Mouse (Mus musculus): ENCODE results near the gene Skap2. TPM values are rescaled to one million over a fixed set of nuclear protein-coding genes. Genes with fewer than 3 reads are reported as not detected.

The Skap2 gene
- polyA plus RNA-seq, 1 experiment from 2014 or later = 22.4 TPM

GRCm38 (mm10) chr6:51882880-51883274 lies 129.5 kb downstream of the Skap2 start:
- H3K4me3 ChIP-seq (replicated peaks) = no peak overlapping the region
- no peak overlapping the region for H3K9ac ChIP-seq
- H3K9me3 ChIP-seq (replicated peaks) = no peaks in the 10 kb centered on the region
- H3K36me3 ChIP-seq = no peaks in the 10 kb centered on the region
- H3K4me2 ChIP-seq = no peak overlapping the region
- DNase-seq = no peak
- no peak for ATAC-seq (ENCODE audit: low read depth)
- 69% methylated on average over 5 of the region's 5 CpGs for whole genome bisulfite sequencing (ENCODE audit: insufficient replicate concordance)
- H3K27ac ChIP-seq = no peak overlapping the region
- no peaks in the 10 kb centered on the region for H3K27me3 ChIP-seq
- peaks cover 38% of the 10 kb centered on the region for H3K4me1 ChIP-seq (replicated peaks)

GRCm38 (mm10) chr6:51882266-51882879 lies 130.0 kb downstream of the Skap2 start:
- no peak for DNase-seq
- H3K4me3 ChIP-seq (replicated peaks) = no peak overlapping the region
- no peak overlapping the region for H3K4me2 ChIP-seq
- no peak overlapping the region for H3K27ac ChIP-seq
- no peaks in the 10 kb centered on the region for H3K36me3 ChIP-seq
- H3K4me1 ChIP-seq (replicated peaks) = peaks cover 40% of the 10 kb centered on the region
- no peaks in the 10 kb centered on the region for H3K27me3 ChIP-seq
- no peak for ATAC-seq (ENCODE audit: low read depth)
- no peak overlapping the region for H3K9ac ChIP-seq
- WGBS (ENCODE audit: insufficient replicate concordance) = 63% methylated on average over 17 of the region's 17 CpGs
- no peaks in the 10 kb centered on the region for H3K9me3 ChIP-seq (replicated peaks)

- no peak overlapping the region for H3K4me3 ChIP-seq (replicated peaks)
- 29% methylated on average over 13 of the region's 13 CpGs for WGBS (ENCODE audit: insufficient replicate concordance)
- H3K9ac ChIP-seq = no peak overlapping the region
- H3K27ac ChIP-seq = peak overlapping the region; percentile 60
- peak overlapping the region; percentile 44 for H3K4me2 ChIP-seq
- H3K27me3 ChIP-seq = no peaks in the 10 kb centered on the region
- no peaks in the 10 kb centered on the region for H3K9me3 ChIP-seq (replicated peaks)
- no peak for DNase-seq
- ATAC-seq (ENCODE audit: low read depth) = peak; percentile 63
- H3K36me3 ChIP-seq = no peaks in the 10 kb centered on the region
- peaks cover 50% of the 10 kb centered on the region for H3K4me1 ChIP-seq (replicated peaks)
Observed at GRCm38 (mm10) chr6:51881181-51881968, 131.0 kb downstream of the Skap2 start.

- H3K4me3 ChIP-seq (replicated peaks) = no peak overlapping the region
- no peak for ATAC-seq (ENCODE audit: low read depth)
- no peaks in the 10 kb centered on the region for H3K27me3 ChIP-seq
- H3K4me2 ChIP-seq = peak overlapping the region; percentile 44
- peaks cover 52% of the 10 kb centered on the region for H3K4me1 ChIP-seq (replicated peaks)
- 25% methylated on average over 6 of the region's 6 CpGs for WGBS (ENCODE audit: insufficient replicate concordance)
- H3K9me3 ChIP-seq (replicated peaks) = no peaks in the 10 kb centered on the region
- H3K36me3 ChIP-seq = no peaks in the 10 kb centered on the region
- H3K9ac ChIP-seq = no peak overlapping the region
- no peak for DNase-seq
- peak overlapping the region; percentile 60 for H3K27ac ChIP-seq
Observed at GRCm38 (mm10) chr6:51880778-51881177, 131.6 kb downstream of the Skap2 start.

- Histone ChIP-seq H3K9me3 (replicated peaks) (no peaks in the 10 kb centered on the region), H3K4me3 (replicated peaks) (no peak overlapping the region), H3K27ac (no peak overlapping the region), H3K9ac (no peak overlapping the region), H3K4me1 (replicated peaks) (peaks cover 52% of the 10 kb centered on the region), H3K36me3 (no peaks in the 10 kb centered on the region), H3K4me2 (no peak overlapping the region), H3K27me3 (no peaks in the 10 kb centered on the region)
- ATAC-seq (ENCODE audit: low read depth) (peak; percentile 62), DNase-seq (no peak)
- 39% methylated on average over 2 of the region's 2 CpGs for WGBS (ENCODE audit: insufficient replicate concordance)
Observed at GRCm38 (mm10) chr6:51878551-51878950, 133.8 kb downstream of the Skap2 start.

- Histone ChIP-seq H3K27me3 (no peaks in the 10 kb centered on the region), H3K9ac (no peak overlapping the region), H3K4me2 (no peak overlapping the region), H3K4me3 (replicated peaks) (no peak overlapping the region), H3K4me1 (replicated peaks) (peaks cover 52% of the 10 kb centered on the region), H3K9me3 (replicated peaks) (no peaks in the 10 kb centered on the region), H3K27ac (peak overlapping the region; percentile 32), H3K36me3 (no peaks in the 10 kb centered on the region)
- peak; percentile 66 for ATAC-seq (ENCODE audit: low read depth)
- 35% methylated on average over 13 of the region's 13 CpGs for WGBS (ENCODE audit: insufficient replicate concordance)
- DNase-seq = no peak
Observed at GRCm38 (mm10) chr6:51876841-51877553, 135.4 kb downstream of the Skap2 start.

- no peak overlapping the region for H3K27ac ChIP-seq
- H3K4me1 ChIP-seq (replicated peaks) = peaks cover 44% of the 10 kb centered on the region
- DNase-seq (no peak), ATAC-seq (ENCODE audit: low read depth) (no peak)
- no peak overlapping the region for H3K4me2 ChIP-seq
- no peaks in the 10 kb centered on the region for H3K27me3 ChIP-seq
- H3K36me3 ChIP-seq = no peaks in the 10 kb centered on the region
- H3K4me3 ChIP-seq (replicated peaks) = no peak overlapping the region
- 35% methylated on average over 6 of the region's 6 CpGs for WGBS (ENCODE audit: insufficient replicate concordance)
- H3K9me3 ChIP-seq (replicated peaks) = no peaks in the 10 kb centered on the region
- H3K9ac ChIP-seq = no peak overlapping the region
Observed at GRCm38 (mm10) chr6:51875884-51876626, 136.3 kb downstream of the Skap2 start.

- Histone ChIP-seq H3K27ac (no peak overlapping the region), H3K9me3 (replicated peaks) (no peaks in the 10 kb centered on the region), H3K9ac (no peak overlapping the region), H3K4me3 (replicated peaks) (no peak overlapping the region), H3K4me1 (replicated peaks) (peaks cover 28% of the 10 kb centered on the region), H3K4me2 (no peak overlapping the region), H3K27me3 (no peaks in the 10 kb centered on the region), H3K36me3 (no peaks in the 10 kb centered on the region)
- WGBS (ENCODE audit: insufficient replicate concordance) = 61% methylated on average over 2 of the region's 2 CpGs
- ATAC-seq (ENCODE audit: low read depth) (no peak), DNase-seq (no peak)
Observed at GRCm38 (mm10) chr6:51874035-51874434, 138.3 kb downstream of the Skap2 start.

- 3% methylated on average over 1 of the region's 1 CpGs for whole genome bisulfite sequencing (ENCODE audit: insufficient replicate concordance)
- Histone ChIP-seq H3K9me3 (replicated peaks) (no peaks in the 10 kb centered on the region), H3K27ac (no peak overlapping the region), H3K4me3 (replicated peaks) (no peak overlapping the region), H3K9ac (no peak overlapping the region), H3K4me1 (replicated peaks) (peaks cover under 1% of the 10 kb centered on the region; the same call in 1 of the 2 replicates), H3K36me3 (no peaks in the 10 kb centered on the region), H3K4me2 (no peak overlapping the region), H3K27me3 (no peaks in the 10 kb centered on the region)
- ATAC-seq (ENCODE audit: low read depth) (no peak), DNase-seq (no peak)
Observed at GRCm38 (mm10) chr6:51871135-51871534, 141.2 kb downstream of the Skap2 start.

- Histone ChIP-seq H3K27ac (no peak overlapping the region), H3K4me3 (replicated peaks) (no peak overlapping the region), H3K4me1 (replicated peaks) (no peaks in the 10 kb centered on the region), H3K4me2 (no peak overlapping the region), H3K27me3 (no peaks in the 10 kb centered on the region), H3K36me3 (no peaks in the 10 kb centered on the region), H3K9ac (no peak overlapping the region), H3K9me3 (replicated peaks) (no peaks in the 10 kb centered on the region)
- DNase-seq (no peak), ATAC-seq (ENCODE audit: low read depth) (no peak)
- 87% methylated on average over 1 of the region's 1 CpGs for WGBS (ENCODE audit: insufficient replicate concordance)
Observed at GRCm38 (mm10) chr6:51870294-51870693, 142.1 kb downstream of the Skap2 start.

GRCm38 (mm10) chr6:51866596-51866995 lies 145.8 kb downstream of the Skap2 start:
- no peak overlapping the region for H3K27ac ChIP-seq
- 68% methylated on average over 3 of the region's 3 CpGs for WGBS (ENCODE audit: insufficient replicate concordance)
- no peaks in the 10 kb centered on the region for H3K4me1 ChIP-seq (replicated peaks)
- DNase-seq = no peak
- H3K36me3 ChIP-seq = no peaks in the 10 kb centered on the region
- no peak overlapping the region for H3K4me2 ChIP-seq
- no peaks in the 10 kb centered on the region for H3K27me3 ChIP-seq
- H3K4me3 ChIP-seq (replicated peaks) = no peak overlapping the region
- no peak overlapping the region for H3K9ac ChIP-seq
- H3K9me3 ChIP-seq (replicated peaks) = no peaks in the 10 kb centered on the region
- ATAC-seq (ENCODE audit: low read depth) = no peak
